Mouse (Mus musculus) forebrain, embryonic 14.5 days (tissue): Measurements from ENCODE around the gene Scn7a. TPM values are rescaled to one million over a fixed set of nuclear protein-coding genes. Genes with fewer than 3 reads are reported as not detected.

ENCODE experiments used
- ATAC-seq: fragments of 200-750 bp; cut with Nextera tagmentation; 2 replicates; pipeline ENCODE4 v1.8.0; 2017; ENCODE audit warnings: mild to moderate bottlenecking, moderate library complexity
- DNase-seq: peaks from one replicate; pipeline ENCODE4 v3.0.0-alpha.2; 2015; ENCODE audit warnings: low spot score
- H3K27ac ChIP-seq: fragments of 300-500 bp; sonication (generic); 2 replicates; pipeline ENCODE4 v1.5.1; 2014; ENCODE audit warnings: low read depth, mild to moderate bottlenecking, control low read depth, low read length, moderate library complexity
- H3K27me3 ChIP-seq: fragments of 300-500 bp; sonication (generic); replicated peaks from 2 replicates; pipeline ENCODE4 v1.6.1; 2014; ENCODE audit warnings: low read length, control low read depth, mixed read lengths; ENCODE audit not compliant: control insufficient read depth, insufficient read depth
- H3K36me3 ChIP-seq: fragments of 300-500 bp; sonication (generic); 2 replicates; pipeline ENCODE4 v1.6.1; 2014; ENCODE audit warnings: low read length, control low read depth; ENCODE audit not compliant: control insufficient read depth, insufficient read depth
- H3K4me1 ChIP-seq: fragments of 300-500 bp; sonication (generic); 2 replicates; pipeline ENCODE4 v1.6.1; 2014; ENCODE audit warnings: antibody characterized with exemption, low read length, control low read depth; ENCODE audit not compliant: control insufficient read depth, insufficient read depth
- H3K4me2 ChIP-seq: fragments of 300-500 bp; sonication (generic); 2 replicates; pipeline ENCODE4 v1.6.1; 2014; ENCODE audit warnings: mild to moderate bottlenecking, control low read depth, low read length
- H3K4me3 ChIP-seq: fragments of 300-500 bp; sonication (generic); 2 replicates; pipeline ENCODE4 v1.5.1; 2014; ENCODE audit warnings: low read depth, low read length, control low read depth
- H3K9ac ChIP-seq: fragments of 300-500 bp; sonication (generic); 2 replicates; pipeline ENCODE4 v1.6.1; 2014; ENCODE audit warnings: mild to moderate bottlenecking, low read length, control low read depth, moderate library complexity
- H3K9me3 ChIP-seq: fragments of 300-500 bp; sonication (generic); replicated peaks from 2 replicates; pipeline ENCODE4 v1.6.1; 2016; ENCODE audit warnings: low read length, control low read depth, mixed read lengths; ENCODE audit not compliant: control insufficient read depth
- WGBS: fragments of 180-500 bp; shearing (Covaris S2); extraction: QIAGEN DNeasy Blood & Tissue Kit; methylation state at CpG from one replicate; pipeline ENCODE4 v1.1.7; 2014; 5-methylcytosine and 5-hydroxymethylcytosine counted together
- polyA plus RNA-seq: library from polyadenylated mRNA; unstranded; fragments of >200 nt; fragmentation: Nextera tagmentation; extraction: Ambion mirVana; gene quantifications from 2 replicates; pipeline ENCODE4 v1.2.1, GENCODE M21; 2014

Gene Scn7a
- polyA plus RNA-seq, 1 experiment from 2014 or later, result 0.03 TPM

GRCm38 (mm10) chr2:66644384-66644783 lies 140.3 kb downstream of the Scn7a start:
- 30% methylated on average over 5 of the region's 5 CpGs for WGBS

DNA sequence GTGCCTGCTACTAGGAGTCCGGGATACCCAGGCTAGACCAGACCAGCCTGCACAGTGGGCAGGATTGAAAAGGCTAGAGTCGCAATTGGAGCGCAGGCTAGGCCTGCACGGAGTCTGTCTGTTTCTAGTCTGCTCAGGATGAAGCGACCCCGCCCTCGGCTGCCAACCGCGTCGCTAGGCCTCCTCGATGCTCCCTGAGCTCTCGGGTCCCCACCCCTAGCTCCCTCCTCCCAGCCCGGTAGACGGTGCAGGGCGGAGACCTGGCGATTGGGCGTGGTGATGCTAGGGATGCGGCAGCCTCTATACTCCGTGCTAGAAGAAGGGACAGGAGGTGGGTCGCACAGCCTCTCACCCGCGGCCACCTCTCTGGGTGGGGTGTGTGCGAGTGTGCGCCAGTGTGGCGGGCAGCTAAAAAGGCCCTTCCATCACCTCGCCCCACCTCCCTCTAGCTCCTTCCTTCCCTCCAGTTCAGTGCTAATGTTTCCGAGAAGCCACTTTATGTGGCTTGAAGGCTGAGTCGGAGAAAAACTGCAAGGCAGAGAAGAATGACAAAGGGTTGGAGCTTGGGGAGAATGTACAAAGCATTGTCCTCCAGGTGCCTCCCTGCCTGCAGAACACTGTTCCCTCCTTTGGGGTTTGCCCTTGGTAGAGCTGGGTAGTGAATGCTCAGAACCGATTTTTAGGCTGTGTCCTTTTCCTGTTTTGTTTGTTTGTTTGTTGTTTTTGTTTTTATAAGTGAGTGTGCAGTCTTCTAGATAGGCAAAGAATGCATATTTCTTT lies 149.9 kb downstream of the Scn7a start, which contains the start of gene Scn9a:
Scn9a (minus strand) TSS at position 383 of the 780 bp plus-strand sequence.
- peak; percentile 89 for ATAC-seq
- peak within 1 kb of the TSS; percentile 62 for H3K9ac ChIP-seq
- H3K9me3 ChIP-seq, result no peaks in the 10 kb centered on the region
- H3K4me2 ChIP-seq, result peak within 1 kb of the TSS; percentile 72
- under 1% methylated on average over 29 of the region's 29 CpGs for whole genome bisulfite sequencing
- no peak within 1 kb of the TSS; the same call in 1 of the 2 replicates for H3K27ac ChIP-seq
- no peaks in the 10 kb centered on the region for H3K27me3 ChIP-seq
- peaks cover 5% of the 10 kb centered on the region; the same call in 1 of the 2 replicates for H3K4me1 ChIP-seq
- H3K4me3 ChIP-seq, result peak within 1 kb of the TSS; percentile 44
- peak; percentile 66 for DNase-seq
- H3K36me3 ChIP-seq, result no peaks in the 10 kb centered on the region

More at GRCm38 (mm10) chr2:66644384-66644783, 140.3 kb downstream of the Scn7a start:
- H3K27me3 ChIP-seq, result no peaks in the 10 kb centered on the region
- no peak overlapping the region for H3K4me2 ChIP-seq
- H3K9me3 ChIP-seq, result no peaks in the 10 kb centered on the region
- no peak overlapping the region for H3K27ac ChIP-seq
- no peaks in the 10 kb centered on the region for H3K4me1 ChIP-seq
- H3K9ac ChIP-seq, result no peak overlapping the region
- no peaks in the 10 kb centered on the region for H3K36me3 ChIP-seq
- peak; percentile 65 for ATAC-seq
- peak; percentile 81 for DNase-seq
- no peak overlapping the region for H3K4me3 ChIP-seq

DNA sequence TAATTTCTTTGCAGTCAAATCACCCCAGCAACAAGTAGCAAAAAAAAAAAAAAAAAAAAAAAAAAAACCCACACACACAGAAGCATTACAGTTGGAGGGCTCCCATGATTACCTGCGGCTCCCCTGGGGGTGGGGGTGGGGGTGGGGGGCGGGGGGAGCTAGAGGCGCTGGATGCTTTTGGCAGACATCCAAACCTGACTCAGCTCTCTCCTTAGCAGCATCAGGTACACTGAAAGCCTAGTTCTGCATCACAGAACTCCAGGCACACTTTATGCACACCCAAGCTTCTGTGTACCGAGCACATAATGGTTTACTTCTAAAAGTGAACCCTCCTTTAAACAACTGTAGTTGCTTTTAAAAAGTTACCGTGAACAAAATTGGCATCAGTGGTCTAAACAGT lies 152.0 kb downstream of the Scn7a start:
- Histone ChIP-seq H3K27me3 (no peaks in the 10 kb centered on the region), H3K9me3 (no peaks in the 10 kb centered on the region), H3K4me3 (no peak overlapping the region), H3K27ac (no peak overlapping the region), H3K36me3 (no peaks in the 10 kb centered on the region), H3K9ac (no peak overlapping the region), H3K4me1 (peaks cover 5% of the 10 kb centered on the region; the same call in 1 of the 2 replicates), H3K4me2 (peak overlapping the region; percentile 23; the same call in 1 of the 2 replicates)
- ATAC-seq (0 out of 2 replicates have a peak, but pooled peaks have one; percentile 11), DNase-seq (peak; percentile 51)
- 13% methylated on average over 5 of the region's 5 CpGs for WGBS

Other genes with a start within 250 kb of the Scn7a start
- 2.2 and 3.8 TPM in 2 replicates for gene Scn9a, start 150.0 kb downstream of the Scn7a start, polyA plus RNA-seq